Mouse (Mus musculus) bone marrow, adult 2 months (tissue): ENCODE measurements around the gene Rbm20. TPM values are rescaled to one million over a fixed set of nuclear protein-coding genes. Genes with fewer than 3 reads are reported as not detected.

Experiments
- H3K27ac ChIP-seq: fragments of 200-500 bp; 2 replicates; pipeline ENCODE4 v1.5.1; 2012; ENCODE audit warnings: low read depth, mild to moderate bottlenecking, control low read depth, inconsistent platforms, low read length; ENCODE audit not compliant: control insufficient read depth, poor library complexity, insufficient read depth
- H3K4me1 ChIP-seq: fragments of 200-500 bp; 2 replicates; pipeline ENCODE4 v1.6.1; 2011; ENCODE audit warnings: low read length; ENCODE audit not compliant: control insufficient read depth, insufficient read depth
- H3K4me3 ChIP-seq: fragments of 200-500 bp; replicated peaks from 2 replicates; pipeline ENCODE3; 2011; ENCODE audit warnings: mild to moderate bottlenecking, low read depth, low read length, control low read depth; ENCODE audit not compliant: control insufficient read depth
- CTCF ChIP-seq: fragments of 200-500 bp; IDR thresholded peaks from 2 replicates; pipeline ENCODE4 v1.5.1; 2011; ENCODE audit warnings: low read length, control low read depth; ENCODE audit not compliant: control insufficient read depth, insufficient read depth
- POLR2A ChIP-seq: fragments of 200-500 bp; IDR thresholded peaks from 2 replicates; pipeline ENCODE4 v1.6.1; 2011; ENCODE audit warnings: low read depth, mild to moderate bottlenecking, control low read depth, low read length, borderline replicate concordance; ENCODE audit not compliant: control insufficient read depth
- WGBS: fragments of 180-500 bp; shearing (Covaris S2); methylation state at CpG from one replicate; pipeline ENCODE4 v1.1.7; 2018; 5-methylcytosine and 5-hydroxymethylcytosine counted together
- polyA plus RNA-seq: library from polyadenylated mRNA; stranded (reverse); fragments of >200 nt; gene quantifications from 2 replicates; pipeline ENCODE4 v1.2.4, GENCODE M21; 2011; ENCODE audit warnings: low replicate concordance; ENCODE audit not compliant: missing spikeins, insufficient read depth, insufficient read length

The Rbm20 gene
- polyA plus RNA-seq, 1 experiment = not detected

DNA sequence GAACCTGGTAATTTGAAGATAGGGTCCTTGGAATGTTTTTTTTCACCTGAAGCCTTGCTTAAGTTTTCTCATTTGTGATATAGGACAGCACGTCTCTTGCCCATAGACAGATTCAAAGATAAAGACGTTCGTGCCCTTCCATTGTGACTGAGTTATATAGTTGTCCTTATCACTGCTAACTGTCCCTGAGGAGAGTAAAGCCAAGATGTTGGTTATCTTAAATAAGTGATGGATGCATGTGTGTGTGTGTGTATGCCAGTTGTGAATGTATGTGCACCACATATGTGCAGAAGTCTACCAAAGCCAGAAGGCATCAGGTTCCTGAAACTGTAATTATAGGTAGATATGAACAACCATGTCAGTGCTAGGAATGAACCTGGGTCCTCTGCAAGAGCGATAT lies 102.7 kb downstream of the Rbm20 start:
- no peak overlapping the region for H3K4me3 ChIP-seq
- TF ChIP-seq POLR2A = no peak
- TF ChIP-seq CTCF = no peak
- no peak overlapping the region for H3K27ac ChIP-seq
- H3K4me1 ChIP-seq = peaks cover 4% of the 10 kb centered on the region
- 60% methylated on average over 4 of the region's 4 CpGs for WGBS

DNA sequence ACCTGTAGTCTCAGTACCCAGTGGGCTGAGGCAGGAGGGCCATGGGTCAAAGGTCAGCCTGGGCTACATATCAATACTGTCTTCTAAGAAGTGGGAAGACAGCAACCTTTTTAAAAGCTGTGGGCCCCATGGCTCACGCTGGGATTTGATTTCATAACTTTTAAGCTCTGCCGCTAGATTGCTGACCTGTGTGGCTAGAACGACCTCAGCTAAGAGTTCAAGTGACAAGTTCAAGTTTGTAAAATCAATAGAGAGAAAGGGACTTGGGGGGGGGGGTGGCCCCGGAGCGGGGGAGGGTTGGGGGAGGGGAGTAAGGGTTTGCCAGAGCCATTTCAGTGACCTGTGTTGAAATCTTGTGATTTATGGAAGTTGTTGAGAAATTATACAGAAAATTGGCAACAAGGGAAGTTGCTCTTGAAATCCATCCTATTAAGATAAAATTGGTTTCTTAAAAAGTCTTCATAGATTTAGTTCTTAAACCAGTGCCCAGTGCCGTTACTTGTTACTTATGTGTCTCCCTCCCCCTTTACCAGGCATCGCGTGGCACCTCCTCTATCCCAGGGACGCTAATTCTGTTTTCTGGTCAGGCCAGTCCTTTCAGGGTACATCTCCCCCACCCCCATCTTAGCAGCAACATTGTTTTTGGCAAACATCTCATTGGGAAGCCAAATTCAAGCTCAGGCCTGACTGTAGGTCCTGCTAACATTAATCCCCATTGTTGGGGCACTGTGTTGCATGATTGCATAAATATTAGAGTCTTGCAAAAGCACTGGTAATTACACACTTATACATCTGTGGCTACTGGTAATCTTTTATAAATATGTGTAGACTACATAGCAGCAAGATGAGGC lies 103.9 kb downstream of the Rbm20 start:
- 32% methylated on average over 9 of the region's 9 CpGs for WGBS
- no peak overlapping the region for H3K4me3 ChIP-seq
- H3K27ac ChIP-seq = 0 out of 2 replicates have a peak overlapping the region, but pooled peaks have one; percentile 59
- H3K4me1 ChIP-seq = peaks cover 4% of the 10 kb centered on the region
- TF ChIP-seq CTCF = no peak
- no peak for TF ChIP-seq POLR2A

DNA sequence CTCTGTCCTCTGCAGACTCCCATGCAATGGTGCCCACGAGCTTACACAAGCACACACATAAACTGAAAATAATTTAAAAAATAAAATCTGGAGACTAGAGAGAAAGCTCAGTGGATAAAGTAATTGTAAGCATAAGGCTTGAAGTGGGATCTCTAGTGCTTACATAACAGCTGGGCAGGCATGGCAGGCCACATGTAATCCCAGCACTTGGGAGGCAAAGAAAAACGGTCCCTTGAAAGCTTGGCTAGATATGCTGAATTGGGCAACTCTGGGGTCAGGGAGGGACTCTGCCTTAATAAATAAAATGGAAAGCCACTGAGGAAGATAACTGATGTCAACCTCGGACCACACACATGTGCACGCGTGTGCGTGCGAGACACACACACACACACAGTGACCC lies 104.7 kb downstream of the Rbm20 start:
- WGBS = 60% methylated on average over 7 of the region's 7 CpGs
- H3K4me3 ChIP-seq = no peak overlapping the region
- TF ChIP-seq CTCF = no peak
- TF ChIP-seq POLR2A = no peak
- H3K27ac ChIP-seq = no peak overlapping the region
- H3K4me1 ChIP-seq = peaks cover 4% of the 10 kb centered on the region

DNA sequence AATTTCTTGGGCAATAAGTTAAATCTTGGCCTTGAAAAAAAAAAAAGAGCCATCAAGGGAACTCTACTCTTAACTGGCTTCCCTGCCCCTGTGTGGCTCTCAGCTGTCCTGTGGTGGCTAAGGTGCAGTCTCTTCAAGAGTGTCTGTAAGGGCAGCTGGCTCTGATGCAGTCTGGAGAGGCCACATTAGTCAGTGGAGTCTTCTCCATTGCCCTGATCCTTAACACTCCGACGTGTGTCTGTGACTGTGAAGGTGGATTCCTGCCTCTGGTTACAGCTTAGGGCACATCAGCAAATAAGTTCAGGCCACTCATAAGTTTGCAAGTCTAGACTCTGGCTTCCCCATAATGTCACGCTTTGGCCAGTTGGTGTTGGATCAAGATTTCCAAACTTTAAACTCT lies 108.2 kb downstream of the Rbm20 start:
- WGBS = 90% methylated on average over 3 of the region's 3 CpGs
- TF ChIP-seq POLR2A = no peak
- no peak for TF ChIP-seq CTCF
- Histone ChIP-seq H3K4me1 (peaks cover 2% of the 10 kb centered on the region; the same call in 1 of the 2 replicates), H3K27ac (no peak overlapping the region), H3K4me3 (no peak overlapping the region)

DNA sequence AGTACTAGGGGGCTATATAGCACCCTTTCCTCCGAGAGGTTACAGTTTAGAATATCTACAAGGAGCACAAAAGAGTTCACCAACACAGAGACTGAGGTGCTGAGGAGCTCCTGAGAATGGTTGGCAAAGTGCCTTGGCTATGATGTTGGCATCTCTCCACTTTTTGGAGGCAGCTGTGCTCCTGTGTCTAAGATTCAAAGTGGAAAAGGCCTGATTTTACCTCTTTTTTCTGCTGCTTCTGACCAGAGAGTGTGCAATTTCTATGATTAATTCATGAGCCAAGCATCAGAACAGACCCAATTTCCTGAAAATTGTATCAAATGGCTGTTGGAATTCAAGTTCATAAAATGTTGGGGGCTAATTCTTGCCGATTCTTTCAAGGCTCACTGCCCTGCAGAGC lies 109.1 kb downstream of the Rbm20 start:
- 69% methylated on average over 2 of the region's 2 CpGs for WGBS
- TF ChIP-seq CTCF (no peak), POLR2A (no peak)
- H3K4me1 ChIP-seq = peaks cover under 1% of the 10 kb centered on the region; the same call in 1 of the 2 replicates

DNA sequence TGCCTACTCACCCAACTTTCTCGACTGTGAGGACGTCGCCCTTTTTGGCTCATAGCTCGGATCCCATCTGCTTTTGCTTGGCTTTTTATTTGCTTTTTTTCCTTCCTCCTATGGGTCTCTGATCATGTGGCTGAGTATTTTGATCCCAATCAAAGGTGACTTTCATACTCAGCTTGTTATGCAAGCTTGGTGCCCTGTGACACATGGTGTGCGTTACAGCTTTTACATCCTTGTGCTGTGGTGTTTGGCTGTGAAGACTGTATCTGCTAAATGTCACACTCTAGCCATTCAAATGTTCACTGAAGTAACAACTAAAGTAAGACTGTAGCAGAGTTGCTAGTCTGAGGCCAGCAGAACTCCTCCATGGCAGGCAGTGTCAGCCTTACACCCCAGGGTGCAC lies 109.7 kb downstream of the Rbm20 start:
- no peak overlapping the region for H3K27ac ChIP-seq
- no peaks in the 10 kb centered on the region; the same call in 1 of the 2 replicates for H3K4me1 ChIP-seq
- WGBS = 79% methylated on average over 5 of the region's 5 CpGs
- no peak overlapping the region for H3K4me3 ChIP-seq
- TF ChIP-seq POLR2A (no peak), CTCF (no peak)

More for the DNA sequence above, 109.1 kb downstream of the Rbm20 start:
- Histone ChIP-seq H3K4me3 (no peak overlapping the region), H3K27ac (no peak overlapping the region)

DNA sequence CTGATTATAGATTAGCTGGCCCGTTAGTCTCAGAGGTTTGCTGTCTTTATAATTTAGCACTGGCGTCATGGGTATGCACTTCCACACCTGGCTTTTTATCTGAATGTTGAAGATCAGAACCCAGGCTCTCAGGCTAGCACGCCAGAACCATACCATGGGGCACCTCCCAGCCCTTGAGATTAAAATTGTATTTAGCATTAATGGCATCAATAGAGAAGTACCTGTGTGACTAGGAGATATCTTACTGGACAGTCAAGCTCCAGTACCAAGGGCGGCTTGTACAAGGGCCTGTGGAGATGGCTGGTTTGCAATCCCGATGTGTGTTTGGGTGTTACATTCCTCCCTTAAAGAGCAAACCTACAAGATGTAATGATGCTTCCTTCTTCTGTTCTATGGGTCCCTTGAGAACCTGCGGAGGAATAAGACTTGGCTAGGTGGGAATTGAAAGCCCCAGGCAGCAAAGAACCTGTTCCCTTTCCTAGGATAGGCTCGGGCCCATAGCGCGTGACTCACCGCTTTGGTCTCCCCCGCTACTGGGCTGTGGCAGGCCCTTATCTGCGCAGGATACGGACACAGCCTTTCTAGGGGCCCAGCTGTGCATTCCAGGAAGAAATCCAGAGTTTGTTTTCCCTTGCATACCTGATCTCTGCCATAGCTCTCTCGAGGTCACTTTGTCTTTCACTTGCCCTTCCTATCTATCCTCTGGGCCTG lies 111.7 kb downstream of the Rbm20 start:
- WGBS = 72% methylated on average over 14 of the region's 14 CpGs
- Histone ChIP-seq H3K4me3 (no peak overlapping the region), H3K4me1 (no peaks in the 10 kb centered on the region), H3K27ac (no peak overlapping the region)
- no peak for TF ChIP-seq POLR2A
- no peak for TF ChIP-seq CTCF

DNA sequence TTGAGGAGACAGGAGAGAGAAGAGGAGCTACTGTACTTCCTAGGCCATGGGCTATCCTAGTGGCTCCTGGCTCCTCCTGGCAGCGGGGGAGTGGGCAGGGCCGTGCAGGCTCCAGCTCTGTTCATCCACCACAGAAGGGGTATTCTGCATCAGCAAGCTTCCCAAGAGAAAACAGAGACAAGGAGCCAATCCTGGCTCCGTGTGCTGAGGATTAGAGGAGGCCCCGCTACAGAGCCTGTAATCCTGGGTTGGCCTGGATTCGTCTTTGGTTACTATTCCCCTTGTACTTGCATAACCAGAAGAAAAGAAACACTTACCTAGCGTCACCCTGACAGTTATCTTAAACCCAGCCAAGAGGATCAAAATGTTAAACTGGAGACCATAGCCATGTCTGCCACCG lies 112.5 kb downstream of the Rbm20 start:
- WGBS = 87% methylated on average over 7 of the region's 7 CpGs
- no peaks in the 10 kb centered on the region for H3K4me1 ChIP-seq
- no peak overlapping the region for H3K27ac ChIP-seq
- TF ChIP-seq POLR2A (no peak), CTCF (no peak)
- no peak overlapping the region for H3K4me3 ChIP-seq
